Mouse (Mus musculus): ENCODE results near the gene Tmem74b.

Gene Tmem74b

DNA sequence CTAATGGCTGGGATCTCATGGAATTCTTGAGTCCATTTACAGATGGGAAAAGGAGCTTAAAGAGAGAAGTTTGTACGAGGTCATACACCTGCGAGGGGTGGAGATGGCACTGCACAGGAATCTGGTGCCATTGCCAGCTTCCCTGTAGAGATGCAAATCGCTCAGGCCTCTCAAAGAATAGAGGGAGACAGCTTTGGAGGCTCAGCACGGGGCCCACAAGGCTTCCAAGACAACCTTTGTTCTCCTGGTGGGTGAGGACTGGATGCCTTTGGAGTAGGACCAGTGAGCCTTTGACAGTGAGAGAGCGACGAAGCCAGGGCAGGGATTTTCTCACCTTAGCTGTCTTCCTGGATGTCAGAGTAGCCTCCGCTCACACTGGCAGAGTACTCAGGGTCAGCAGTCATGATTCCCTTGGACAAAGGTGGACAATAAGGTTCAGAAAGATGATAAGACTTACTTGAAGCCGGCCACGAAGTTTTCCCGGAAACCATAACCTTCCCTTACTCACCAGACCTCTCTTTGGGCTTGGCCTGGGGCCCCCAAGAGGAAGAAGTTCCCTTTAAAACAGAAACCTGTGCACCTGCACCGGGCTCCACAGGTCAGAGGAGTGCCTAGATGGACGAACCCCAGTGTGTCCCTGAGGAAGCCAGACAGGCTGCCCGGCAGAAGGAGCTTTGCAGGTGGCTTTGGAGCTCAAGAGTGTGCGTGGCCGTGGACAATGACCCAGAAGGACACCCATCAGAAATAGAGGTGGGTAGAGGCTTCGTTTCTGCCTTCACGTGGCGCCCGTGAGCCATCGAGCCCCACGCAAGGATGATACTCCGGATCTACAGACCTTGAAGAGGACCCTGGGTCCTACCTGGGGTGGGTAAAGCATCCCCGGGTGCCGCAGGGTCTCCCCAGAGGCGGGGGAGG is at the start of gene Tmem74b:
Gene Tmem74b, plus strand, starts transcription at position 778 of the 915 bp plus-strand sequence.
- DNase-seq (ENCODE audit: low spot score in 2 of 2), result no peak

DNA sequence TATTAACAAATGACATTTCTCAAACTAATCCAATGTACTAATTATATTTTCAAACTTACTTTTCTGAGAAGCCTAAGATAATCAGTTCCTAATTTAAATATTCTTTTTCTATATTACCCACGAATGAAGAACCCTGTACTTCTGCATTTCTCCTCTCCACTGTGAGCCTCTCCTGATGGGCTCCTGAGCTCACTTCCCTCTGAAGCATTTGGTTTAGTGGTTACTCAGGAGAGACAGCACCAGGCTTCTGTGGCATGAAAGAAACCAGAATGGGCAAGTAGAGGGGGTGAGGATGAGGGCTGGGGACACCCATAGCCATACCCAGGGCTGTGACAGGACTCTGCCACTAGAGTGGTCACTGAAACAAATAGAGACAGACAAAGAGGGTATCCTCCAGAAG is 49.8 kb upstream of the Tmem74b start:
- DNase-seq (ENCODE audit: low spot score in 2 of 2), result no peak

DNA sequence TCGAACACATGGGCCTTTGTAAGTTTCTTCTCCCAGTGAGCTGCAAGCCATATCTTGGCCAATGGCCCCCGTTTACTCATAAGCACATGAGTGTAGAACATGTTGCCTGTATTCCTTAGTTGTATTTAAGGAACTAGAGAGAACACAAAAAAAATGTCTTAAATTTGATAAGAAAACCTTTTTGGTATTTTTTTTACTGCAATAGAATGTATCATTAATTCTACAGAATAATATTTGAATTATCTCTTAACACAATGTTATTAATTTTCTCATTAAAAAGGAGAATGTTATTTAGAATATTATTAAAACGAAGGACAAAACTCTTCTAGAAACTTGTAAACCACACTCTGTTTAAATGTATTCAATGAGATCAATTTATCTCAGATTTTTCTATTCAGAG is 33.4 kb upstream of the Tmem74b start, which contains the start of gene Rad21l:
Gene Rad21l, minus strand, starts transcription at position 101 of the 400 bp plus-strand sequence.
- DNase-seq (ENCODE audit: low spot score in 2 of 2), result no peak

DNA sequence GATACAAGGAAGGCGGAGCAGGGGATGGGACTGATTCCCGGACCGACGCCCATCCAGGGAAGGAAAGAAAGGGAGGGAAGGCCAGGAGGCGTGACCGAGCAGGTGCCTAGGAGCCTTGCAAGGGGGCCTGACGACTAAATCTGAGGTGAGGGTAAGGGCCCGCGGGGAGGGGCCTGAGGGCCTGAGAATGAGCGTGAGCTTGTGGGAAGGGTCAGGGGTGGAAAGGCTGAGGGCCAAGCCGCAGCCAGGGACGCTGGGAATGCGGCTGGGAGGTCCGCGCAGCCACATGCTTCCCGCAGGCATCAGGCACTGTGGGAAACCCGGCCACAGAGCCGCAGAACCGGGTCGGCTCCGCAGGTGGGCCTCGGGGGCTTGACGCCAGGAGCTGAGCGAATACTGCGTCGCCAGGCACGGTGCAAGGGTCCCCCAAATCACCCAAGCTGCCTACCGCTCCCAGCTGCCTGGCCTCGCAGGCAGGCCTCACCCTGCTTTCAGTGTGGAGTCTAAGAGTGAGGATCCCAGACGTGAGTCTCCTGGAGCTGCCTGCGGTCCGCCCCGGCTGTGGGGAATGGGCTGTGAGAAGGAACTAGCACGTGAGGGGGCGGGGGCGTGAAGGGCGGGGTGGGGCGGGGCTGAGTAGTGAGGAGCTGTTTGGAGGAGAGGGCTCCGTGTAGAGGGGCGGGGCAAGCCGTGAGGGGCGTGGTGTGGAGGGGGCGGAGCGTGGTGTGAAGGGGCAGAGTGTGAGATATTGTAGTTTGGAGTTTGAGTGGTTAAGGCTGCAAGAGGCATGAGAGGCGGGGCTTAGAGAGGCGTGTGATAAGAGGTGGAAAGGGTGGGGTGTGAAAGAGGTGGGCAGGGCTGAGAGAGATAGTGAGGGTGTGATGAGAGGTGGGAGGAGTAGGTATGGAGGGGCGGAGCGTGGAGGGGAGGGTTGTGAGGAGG is 31.5 kb upstream of the Tmem74b start:
- no peak for DNase-seq (ENCODE audit: low spot score in 2 of 2)

DNA sequence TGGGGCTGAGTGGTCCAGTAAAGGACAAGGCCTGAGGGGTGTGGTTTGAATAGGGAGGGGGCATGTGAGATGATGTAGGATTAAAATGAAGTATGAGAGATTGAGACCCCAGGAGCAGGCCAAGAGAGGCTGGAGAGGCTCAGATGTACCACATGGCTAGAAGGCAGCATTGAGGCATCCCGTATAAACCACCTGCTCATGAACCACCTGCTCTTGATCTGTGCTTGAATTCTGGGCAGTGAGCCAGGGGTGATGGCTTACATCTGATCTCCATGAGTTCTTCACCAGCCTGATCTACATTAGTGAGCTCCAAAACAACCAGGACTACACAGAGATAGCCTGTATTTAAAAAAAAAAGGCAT is 30.9 kb upstream of the Tmem74b start:
- no peak for DNase-seq (ENCODE audit: low spot score in 2 of 2)

DNA sequence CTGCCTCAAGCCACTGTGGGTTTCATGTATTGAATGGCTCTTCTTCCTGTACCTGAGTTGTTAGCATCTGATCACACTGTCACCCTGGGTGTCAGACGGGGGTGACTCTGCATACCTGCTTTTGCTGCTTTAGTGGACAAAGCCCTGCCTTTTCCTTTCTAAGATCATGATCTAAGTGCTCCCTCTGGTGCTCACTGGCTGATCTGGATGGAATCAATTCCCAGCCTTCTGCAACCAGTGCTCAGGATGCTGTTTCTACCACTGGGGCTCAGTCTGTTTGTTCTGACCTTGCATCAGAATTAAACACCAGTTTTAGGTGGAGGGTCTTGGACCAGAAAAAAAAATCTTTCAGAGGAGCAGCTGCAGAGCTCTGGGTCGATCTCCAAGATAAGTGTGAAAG is 25.6 kb upstream of the Tmem74b start:
- no peak for DNase-seq (ENCODE audit: low spot score in 2 of 2)

DNA sequence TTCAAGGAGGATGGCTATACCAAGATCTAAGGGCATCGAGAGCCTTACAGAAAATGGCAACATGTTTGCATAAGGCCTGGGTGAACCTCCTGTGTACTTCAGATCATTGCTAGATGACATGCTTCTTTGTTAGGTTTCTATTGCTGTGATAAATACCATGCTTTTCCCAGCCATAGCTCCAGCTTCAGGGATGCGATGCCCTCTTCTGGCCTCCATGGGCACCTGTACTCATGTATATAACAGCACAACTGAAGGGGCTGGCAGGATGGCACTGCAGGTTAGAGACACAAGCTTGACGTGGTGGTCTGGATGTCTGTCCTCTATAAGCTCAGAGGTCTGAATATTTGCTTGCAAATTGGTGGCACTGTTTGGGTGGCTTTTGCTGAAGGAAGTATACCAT is 19.5 kb upstream of the Tmem74b start:
- no peak for DNase-seq (ENCODE audit: low spot score in 2 of 2)

DNA sequence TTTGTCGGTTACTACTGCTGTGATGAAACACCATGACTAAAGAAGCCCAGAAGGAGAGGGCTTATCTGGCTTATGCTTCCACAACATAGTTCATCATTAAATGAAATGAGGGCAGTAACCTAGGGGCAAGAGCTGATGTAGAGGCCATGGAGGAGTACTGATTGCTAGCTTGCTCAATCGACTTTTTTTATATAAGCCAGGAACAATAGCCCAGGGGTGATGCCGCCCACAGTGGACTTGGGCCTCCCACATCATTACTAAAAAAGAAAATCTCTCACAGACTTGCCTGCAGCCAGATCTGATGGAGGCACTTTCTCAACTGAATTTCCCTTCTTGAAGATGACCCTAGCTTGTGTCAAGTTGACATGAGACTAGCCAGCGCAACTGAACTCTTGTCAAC is 18.8 kb upstream of the Tmem74b start:
- DNase-seq (ENCODE audit: low spot score in 2 of 2), result no peak

DNA sequence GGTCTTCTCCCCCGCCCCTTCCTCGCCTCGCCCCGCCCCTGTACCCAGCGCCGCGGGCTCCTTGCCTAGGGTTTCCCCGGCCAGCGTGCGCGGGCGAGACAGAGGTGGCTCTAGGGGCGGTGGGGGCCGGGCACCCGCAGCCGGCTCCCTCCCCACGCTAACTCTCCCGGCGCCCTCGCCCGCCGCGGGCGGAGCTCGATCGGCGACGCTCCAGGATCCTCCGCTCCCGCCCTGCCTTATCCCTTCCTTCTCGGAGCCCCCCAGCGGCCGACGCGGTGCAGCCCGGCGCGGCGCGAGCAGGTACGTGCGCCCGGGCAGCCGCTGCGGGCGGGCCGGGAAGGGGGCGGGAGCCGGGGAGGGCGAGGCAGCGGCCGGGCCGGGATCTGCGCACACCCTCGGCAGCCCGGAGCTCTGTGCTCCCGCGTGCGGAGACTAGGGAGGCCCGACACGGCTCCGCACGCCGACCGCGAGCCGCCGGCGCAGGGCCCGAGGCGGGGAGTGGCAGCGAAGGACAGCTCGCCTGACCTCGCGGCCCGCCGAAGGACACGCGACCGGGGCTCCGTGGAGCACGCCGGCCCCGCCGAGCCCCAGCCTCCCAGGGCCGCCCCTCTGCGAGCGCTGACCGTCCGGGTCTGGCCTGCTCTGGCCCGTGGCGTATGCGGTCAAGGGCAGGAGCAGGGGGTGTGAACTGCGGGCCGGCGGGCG is 490 bp downstream of the Tmem74b start:
- DNase-seq (ENCODE audit: low spot score in 2 of 2), result no peak

DNA sequence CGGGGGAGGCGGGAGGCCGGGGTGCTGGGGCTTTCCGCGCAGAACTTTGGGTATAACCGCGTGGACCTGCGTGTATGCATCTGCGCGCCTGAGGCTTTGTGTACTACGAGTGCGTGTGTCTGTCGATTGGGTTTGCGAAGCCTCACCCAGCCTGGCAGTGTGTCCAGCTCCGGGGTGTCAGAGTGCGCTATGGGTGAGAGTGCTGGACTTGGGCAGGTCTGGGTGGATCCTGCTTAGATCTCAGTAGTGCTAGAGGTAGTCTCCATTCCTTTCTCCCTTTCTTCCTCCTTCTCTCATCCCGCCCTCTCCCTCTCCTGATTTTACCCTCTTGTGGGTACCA is 1.0 kb downstream of the Tmem74b start:
- DNase-seq (ENCODE audit: low spot score in 2 of 2), result no peak

DNA sequence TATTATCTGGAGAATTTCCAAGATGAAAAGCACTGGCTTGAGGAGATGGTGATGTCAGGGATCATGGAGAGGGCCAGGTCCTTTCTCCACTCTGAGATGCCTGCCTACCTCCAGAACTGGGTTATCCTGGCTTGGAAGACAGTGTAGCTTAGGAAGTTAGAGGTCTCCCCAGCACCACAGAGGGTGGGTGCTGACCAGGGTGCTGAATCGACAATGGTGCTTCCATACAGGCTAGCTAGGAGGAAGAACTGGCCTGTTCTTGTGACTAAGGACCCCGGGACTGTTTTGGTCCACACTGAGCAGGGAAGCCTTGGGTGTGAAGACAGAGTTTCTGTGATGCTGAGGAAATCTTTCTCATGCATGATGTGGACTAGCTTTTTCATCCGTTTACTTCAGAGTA is 10.8 kb downstream of the Tmem74b start:
- no peak for DNase-seq (ENCODE audit: low spot score in 2 of 2)

DNA sequence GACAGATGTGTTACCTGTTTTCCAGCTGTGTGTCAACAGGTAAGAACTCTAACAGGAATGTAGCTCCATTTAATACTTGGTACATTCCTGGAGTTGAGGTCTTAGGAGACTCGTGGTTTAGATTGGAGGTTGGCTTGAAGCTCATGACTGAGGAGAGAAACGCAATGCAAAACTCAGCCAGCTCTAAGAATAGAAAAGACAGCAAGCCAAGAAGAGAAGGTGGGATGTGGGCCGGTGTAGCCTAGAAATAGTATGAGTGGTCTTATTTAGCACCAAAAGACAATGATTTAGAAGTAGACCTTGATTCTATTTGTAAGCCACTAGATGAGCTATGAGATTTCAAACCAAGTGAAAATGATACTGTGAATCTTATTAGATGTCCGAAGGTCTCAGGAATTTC is 13.7 kb downstream of the Tmem74b start:
- no peak for DNase-seq (ENCODE audit: low spot score in 2 of 2)

DNA sequence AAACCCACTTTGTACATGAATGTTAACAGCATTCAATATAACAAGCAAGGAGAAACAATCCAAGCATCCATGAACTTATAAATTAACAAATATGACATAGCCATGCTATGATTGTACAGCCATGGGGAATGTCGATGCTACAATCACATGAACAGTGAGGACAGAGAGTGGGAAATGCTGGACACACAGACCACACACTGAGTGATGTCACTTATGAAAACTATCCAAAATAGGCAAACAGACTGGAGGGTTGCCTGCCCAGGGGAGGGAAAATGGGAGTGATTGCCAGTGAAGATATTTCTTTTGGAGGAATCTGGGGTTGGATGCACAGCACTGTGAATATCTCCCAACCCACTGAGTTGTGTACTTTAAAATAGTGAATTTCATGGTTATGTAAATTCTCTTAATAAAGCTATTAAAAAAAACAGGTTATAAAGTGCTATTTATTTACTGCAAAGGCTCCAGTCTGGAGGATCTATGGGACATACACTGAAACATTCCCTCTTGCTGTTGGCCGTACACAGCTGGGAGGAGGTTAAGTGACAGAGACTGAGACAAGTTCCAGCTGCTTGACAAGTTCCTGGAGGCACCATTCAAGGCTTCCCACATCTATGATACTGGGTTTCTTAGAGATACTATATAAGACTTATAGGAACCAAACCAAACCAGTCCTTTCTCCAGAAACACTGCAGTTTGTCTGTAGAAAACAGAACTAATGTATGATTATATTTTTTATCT is 14.7 kb downstream of the Tmem74b start:
- DNase-seq (ENCODE audit: low spot score in 2 of 2), result no peak

DNA sequence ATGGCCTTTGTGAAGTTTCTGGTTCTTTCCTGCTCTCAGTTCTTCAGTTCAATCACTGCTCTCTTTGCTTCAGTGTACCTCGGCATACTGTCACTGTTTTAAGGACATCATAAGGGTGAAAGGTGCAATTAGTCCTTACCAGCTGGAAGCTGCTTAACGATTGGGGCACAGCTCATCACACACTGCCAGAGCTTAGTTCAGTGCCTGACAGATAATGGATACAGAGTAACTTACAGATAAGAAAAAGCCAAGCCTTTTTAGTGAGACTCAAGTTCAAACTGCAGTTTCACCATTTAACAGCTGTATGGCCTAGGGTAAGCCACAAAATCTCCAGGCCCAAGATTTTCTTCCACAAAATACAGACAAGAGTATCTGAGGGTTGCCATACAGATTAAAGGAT is 22.3 kb downstream of the Tmem74b start:
- DNase-seq (ENCODE audit: low spot score in 2 of 2), result no peak

DNA sequence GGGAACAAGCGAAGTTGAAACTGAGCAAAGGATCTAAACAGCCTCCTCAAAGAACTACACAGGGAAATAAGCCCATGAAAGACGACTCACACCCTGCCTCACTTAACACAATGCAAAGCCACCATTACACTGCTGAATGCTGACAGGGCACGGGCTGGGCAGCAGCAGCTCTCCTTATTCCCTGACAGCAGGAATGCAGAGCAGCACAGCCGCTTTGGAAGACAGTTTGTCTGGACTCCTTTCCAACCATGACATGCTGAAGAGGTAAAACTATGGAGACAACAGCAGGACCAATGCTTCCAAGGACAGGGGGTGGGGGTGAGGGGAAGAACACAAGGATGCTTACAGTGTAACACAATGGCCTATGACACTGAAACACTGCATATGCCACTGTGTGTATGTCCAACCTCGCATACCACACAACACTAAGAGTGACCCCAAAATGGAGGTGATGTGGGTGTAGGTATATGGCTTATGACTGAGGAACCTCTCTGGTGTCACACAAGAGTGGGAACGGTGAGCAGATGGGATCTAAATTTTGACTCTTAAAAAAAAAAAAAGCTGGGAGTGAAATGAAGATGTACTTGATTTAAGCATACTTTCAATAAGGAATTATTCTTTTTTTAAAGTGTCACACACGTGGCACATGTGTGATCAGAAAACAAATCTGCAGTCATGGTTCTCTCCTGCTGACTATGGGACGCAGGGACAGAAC is 31.5 kb downstream of the Tmem74b start:
- DNase-seq (ENCODE audit: low spot score in 2 of 2), result no peak

DNA sequence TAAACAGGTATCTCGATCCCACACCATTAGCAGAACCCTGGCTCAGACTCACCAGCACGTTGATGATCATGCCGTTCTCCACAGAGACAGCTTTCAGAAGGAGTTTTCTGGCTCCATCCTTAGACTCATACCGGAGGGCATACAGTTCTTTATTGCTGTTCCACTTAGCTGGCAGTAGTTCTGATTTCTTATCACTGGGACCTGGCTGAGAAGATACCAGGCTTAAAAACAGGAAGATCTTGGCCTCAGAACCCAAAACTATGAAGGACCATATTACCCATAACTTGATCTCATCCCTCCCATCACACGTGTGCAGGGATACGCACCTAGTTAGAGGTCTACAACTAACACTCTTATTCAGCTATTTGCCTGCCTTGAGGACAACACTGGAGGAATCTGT is 33.6 kb downstream of the Tmem74b start:
- DNase-seq (ENCODE audit: low spot score in 2 of 2), result no peak

DNA sequence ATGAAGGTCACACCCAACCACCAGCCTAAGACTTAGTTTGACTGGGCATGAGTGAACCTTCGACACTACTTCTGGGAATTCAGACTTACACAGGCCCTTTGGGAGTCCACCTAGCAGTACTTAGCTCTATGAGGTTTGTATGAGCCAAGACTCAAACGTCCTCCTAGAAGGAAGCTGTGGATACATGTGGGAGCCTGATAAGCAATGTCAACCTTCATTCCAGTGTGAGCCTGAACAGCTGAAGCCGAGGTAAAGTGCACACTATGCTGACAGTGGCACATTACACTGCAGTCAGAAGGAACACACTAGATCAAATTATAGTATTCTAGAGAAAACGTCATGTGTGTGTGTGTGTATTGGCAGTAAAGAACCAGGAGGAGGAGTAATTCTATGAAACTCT is 36.7 kb downstream of the Tmem74b start:
- DNase-seq (ENCODE audit: low spot score in 2 of 2), result no peak

DNA sequence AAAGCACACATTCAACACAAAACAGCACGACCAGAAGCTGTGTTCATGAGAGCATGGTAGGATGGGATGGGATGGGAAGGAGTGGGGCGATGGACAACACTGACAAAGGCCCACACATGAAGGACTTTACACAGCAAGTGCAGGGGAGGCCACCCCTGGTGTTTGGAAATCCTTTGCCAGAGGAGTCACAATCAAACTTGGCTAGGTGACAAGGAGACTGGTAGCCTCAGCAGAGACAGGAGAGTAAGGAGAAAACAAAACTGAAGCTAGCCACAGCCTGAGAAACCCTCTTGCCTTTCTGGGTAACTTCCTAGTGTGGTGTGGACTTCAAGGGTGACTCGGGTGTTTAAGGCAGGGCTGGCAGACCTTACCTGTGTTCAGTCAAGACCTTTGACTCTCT is 37.3 kb downstream of the Tmem74b start:
- no peak for DNase-seq (ENCODE audit: low spot score in 2 of 2)

DNA sequence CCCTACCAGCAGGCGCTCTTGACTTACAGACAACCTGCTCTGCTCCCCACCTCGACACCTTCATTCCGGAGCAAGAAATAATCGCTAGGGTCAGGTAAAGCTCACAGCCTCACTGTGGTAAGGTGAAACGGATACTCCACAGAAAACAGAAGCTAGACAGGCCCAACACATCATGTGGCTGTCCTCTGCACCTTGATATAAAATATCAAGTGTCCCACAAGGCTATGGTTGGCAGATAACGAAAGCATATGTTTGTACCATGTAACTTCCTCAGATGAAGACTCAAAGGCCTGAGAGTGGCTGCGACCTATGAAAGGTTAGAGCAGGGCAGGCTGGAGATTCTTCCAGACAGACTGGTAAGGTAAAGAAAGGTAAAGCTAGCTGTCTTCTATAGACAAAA is 37.7 kb downstream of the Tmem74b start:
- no peak for DNase-seq (ENCODE audit: low spot score in 2 of 2)

DNA sequence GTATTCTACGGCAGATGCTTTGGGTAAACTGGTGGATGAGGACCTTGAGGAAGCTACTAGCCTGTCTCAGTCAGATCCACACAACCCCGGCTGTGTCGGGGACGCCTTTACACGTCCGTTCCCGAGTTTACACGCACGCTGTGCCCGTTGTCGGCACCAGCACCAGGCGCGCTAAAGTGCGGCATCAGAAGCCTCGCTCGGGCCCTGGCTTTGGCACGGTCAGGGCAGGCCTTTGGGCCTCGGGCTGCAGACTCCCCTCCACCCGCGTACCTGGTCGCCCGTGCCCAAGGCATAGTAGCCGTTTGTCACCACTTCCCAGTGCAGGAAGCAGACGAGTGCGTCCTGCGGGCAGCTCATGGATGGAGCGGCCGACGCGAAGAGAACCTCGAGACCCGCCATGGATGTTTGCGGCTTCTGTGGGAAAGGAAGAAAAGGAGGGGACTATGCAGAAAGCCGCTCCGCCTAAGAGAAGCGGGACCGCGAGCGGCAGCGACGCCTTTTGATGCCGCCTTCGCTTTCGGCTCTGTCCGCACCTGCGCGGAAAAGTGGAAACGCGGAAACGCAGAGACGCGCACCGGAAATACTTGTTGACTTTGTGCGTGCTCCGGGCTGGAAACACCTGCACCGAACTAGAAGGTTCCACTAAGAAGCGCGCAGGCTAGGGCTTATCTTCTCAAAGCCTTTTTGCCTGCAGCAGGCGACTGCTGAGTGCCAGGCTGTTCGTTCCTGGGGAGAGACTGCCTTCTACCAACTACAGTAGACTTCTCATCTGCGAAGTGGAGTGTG is 39.1 kb downstream of the Tmem74b start:
- peak; percentile 81 to 87 for DNase-seq (ENCODE audit: low spot score in 2 of 2)

Measured in thymus, postnatal 10 days (tissue).